Mouse (Mus musculus) kidney, embryonic 14.5 days (tissue): Measurements from ENCODE around the gene Vav1. TPM values are rescaled to one million over a fixed set of nuclear protein-coding genes. Genes with fewer than 3 reads are reported as not detected.

Source experiments
- ATAC-seq: fragments of 200-750 bp; cut with Nextera tagmentation; 2 replicates; pipeline ENCODE4 v1.8.0; 2017; ENCODE audit warnings: moderate number of reproducible peaks, mild to moderate bottlenecking, moderate TSS enrichment, moderate library complexity; ENCODE audit not compliant: low FRiP score, low TSS enrichment
- H3K27ac ChIP-seq: fragments of 300-500 bp; sonication (generic); 2 replicates; pipeline ENCODE4 v1.5.1; 2014; ENCODE audit warnings: low read depth, mild to moderate bottlenecking, low read length, moderate library complexity, mixed read lengths
- H3K27me3 ChIP-seq: fragments of 300-500 bp; sonication (generic); 2 replicates; pipeline ENCODE4 v1.6.1; 2014; ENCODE audit warnings: mild to moderate bottlenecking, low read length; ENCODE audit not compliant: control insufficient read depth, insufficient read depth
- H3K36me3 ChIP-seq: fragments of 300-500 bp; sonication (generic); 2 replicates; pipeline ENCODE4 v1.6.1; 2014; ENCODE audit warnings: low read length, mixed read lengths; ENCODE audit not compliant: control insufficient read depth, insufficient read depth
- H3K4me1 ChIP-seq: fragments of 300-500 bp; sonication (generic); 2 replicates; pipeline ENCODE4 v1.6.1; 2014; ENCODE audit warnings: low read length, mixed read lengths; ENCODE audit not compliant: control insufficient read depth, insufficient read depth
- H3K4me2 ChIP-seq: fragments of 300-500 bp; sonication (generic); replicated peaks from 2 replicates; pipeline ENCODE4 v1.6.1; 2014; ENCODE audit warnings: low read depth, mild to moderate bottlenecking, low read length
- H3K4me3 ChIP-seq: fragments of 300-500 bp; sonication (generic); 2 replicates; pipeline ENCODE4 v1.5.1; 2014; ENCODE audit warnings: mild to moderate bottlenecking, low read length
- H3K9ac ChIP-seq: fragments of 300-500 bp; sonication (generic); 2 replicates; pipeline ENCODE4 v1.6.1; 2014; ENCODE audit warnings: low read depth, mild to moderate bottlenecking, low read length, moderate library complexity
- H3K9me3 ChIP-seq: fragments of 300-500 bp; sonication (generic); 2 replicates; pipeline ENCODE4 v1.6.1; 2016; ENCODE audit warnings: low read length; ENCODE audit not compliant: control insufficient read depth
- WGBS: fragments of 180-500 bp; shearing (Covaris S2); extraction: QIAGEN DNeasy Blood & Tissue Kit; methylation state at CpG from one replicate; pipeline ENCODE4 v1.1.7; 2014; 5-methylcytosine and 5-hydroxymethylcytosine counted together
- polyA plus RNA-seq: library from polyadenylated mRNA; unstranded; fragments of >200 nt; fragmentation: Nextera tagmentation; extraction: Ambion mirVana; gene quantifications from 2 replicates; pipeline ENCODE4 v1.2.1, GENCODE M21; 2014

Gene Vav1
- polyA plus RNA-seq, 1 experiment from 2014 or later: 1.7 TPM

- no peaks in the 10 kb centered on the region for H3K27me3 ChIP-seq
- WGBS: 92% methylated on average over 9 of the region's 9 CpGs
- no peak for ATAC-seq
Observed at GRCm38 (mm10) chr17:57295935-57296334, 17.0 kb downstream of the Vav1 start.

GRCm38 (mm10) chr17:57297040-57297439 lies 18.1 kb downstream of the Vav1 start:
- Histone ChIP-seq H3K4me2 (no peak overlapping the region), H3K27ac (no peak overlapping the region), H3K4me3 (no peak overlapping the region), H3K36me3 (no peaks in the 10 kb centered on the region), H3K4me1 (no peaks in the 10 kb centered on the region), H3K9ac (no peak overlapping the region), H3K27me3 (no peaks in the 10 kb centered on the region), H3K9me3 (no peaks in the 10 kb centered on the region)
- 83% methylated on average over 12 of the region's 12 CpGs for WGBS
- ATAC-seq: no peak

More at GRCm38 (mm10) chr17:57295935-57296334, 17.0 kb downstream of the Vav1 start:
- H3K4me3 ChIP-seq: no peak overlapping the region
- no peak overlapping the region for H3K9ac ChIP-seq
- H3K27ac ChIP-seq: no peak overlapping the region
- no peaks in the 10 kb centered on the region for H3K36me3 ChIP-seq
- H3K4me2 ChIP-seq: no peak overlapping the region
- H3K4me1 ChIP-seq: no peaks in the 10 kb centered on the region
- no peaks in the 10 kb centered on the region for H3K9me3 ChIP-seq

GRCm38 (mm10) chr17:57305593-57305992 lies 26.7 kb downstream of the Vav1 start:
- H3K4me3 ChIP-seq: no peak overlapping the region
- ATAC-seq: no peak
- H3K27me3 ChIP-seq: no peaks in the 10 kb centered on the region
- WGBS: 65% methylated on average over 4 of the region's 4 CpGs
- H3K27ac ChIP-seq: no peak overlapping the region
- no peaks in the 10 kb centered on the region for H3K36me3 ChIP-seq
- H3K4me1 ChIP-seq: no peaks in the 10 kb centered on the region
- no peak overlapping the region for H3K9ac ChIP-seq
- H3K9me3 ChIP-seq: 0 out of 2 replicates have a peak, but pooled peaks cover 2% of the 10 kb centered on the region
- H3K4me2 ChIP-seq: no peak overlapping the region

- no peak for ATAC-seq
- H3K9me3 ChIP-seq: 0 out of 2 replicates have a peak, but pooled peaks cover 2% of the 10 kb centered on the region
- no peak overlapping the region for H3K9ac ChIP-seq
- no peaks in the 10 kb centered on the region for H3K36me3 ChIP-seq
- H3K27me3 ChIP-seq: no peaks in the 10 kb centered on the region
- no peaks in the 10 kb centered on the region for H3K4me1 ChIP-seq
- WGBS: 79% methylated on average over 6 of the region's 6 CpGs
- H3K4me2 ChIP-seq: no peak overlapping the region
- no peak overlapping the region for H3K27ac ChIP-seq
- H3K4me3 ChIP-seq: no peak overlapping the region
Observed at GRCm38 (mm10) chr17:57307074-57307473, 28.2 kb downstream of the Vav1 start.

GRCm38 (mm10) chr17:57311801-57312200 lies 32.9 kb downstream of the Vav1 start:
- WGBS: 33% methylated on average over 13 of the region's 13 CpGs
- no peak overlapping the region for H3K27ac ChIP-seq
- H3K27me3 ChIP-seq: no peaks in the 10 kb centered on the region
- ATAC-seq: no peak
- H3K9me3 ChIP-seq: no peaks in the 10 kb centered on the region
- no peaks in the 10 kb centered on the region for H3K4me1 ChIP-seq
- H3K4me3 ChIP-seq: no peak overlapping the region
- no peak overlapping the region for H3K4me2 ChIP-seq
- H3K36me3 ChIP-seq: no peaks in the 10 kb centered on the region
- no peak overlapping the region for H3K9ac ChIP-seq

GRCm38 (mm10) chr17:57327615-57328014 lies 48.7 kb downstream of the Vav1 start:
- H3K9me3 ChIP-seq: no peaks in the 10 kb centered on the region
- H3K27me3 ChIP-seq: no peaks in the 10 kb centered on the region
- H3K36me3 ChIP-seq: no peaks in the 10 kb centered on the region
- WGBS: 67% methylated on average over 8 of the region's 8 CpGs
- no peak overlapping the region for H3K4me3 ChIP-seq
- H3K4me2 ChIP-seq: no peak overlapping the region
- 0 out of 2 replicates have a peak, but pooled peaks cover 5% of the 10 kb centered on the region for H3K4me1 ChIP-seq
- no peak overlapping the region for H3K9ac ChIP-seq
- H3K27ac ChIP-seq: no peak overlapping the region
- ATAC-seq: no peak

GRCm38 (mm10) chr17:57328944-57329343 lies 50.0 kb downstream of the Vav1 start:
- no peak overlapping the region for H3K4me3 ChIP-seq
- no peak overlapping the region for H3K9ac ChIP-seq
- H3K4me1 ChIP-seq: 0 out of 2 replicates have a peak, but pooled peaks cover 5% of the 10 kb centered on the region
- H3K27ac ChIP-seq: no peak overlapping the region
- H3K9me3 ChIP-seq: no peaks in the 10 kb centered on the region
- H3K4me2 ChIP-seq: no peak overlapping the region
- ATAC-seq: no peak; the same call in 1 of the 2 replicates
- H3K36me3 ChIP-seq: no peaks in the 10 kb centered on the region
- H3K27me3 ChIP-seq: no peaks in the 10 kb centered on the region
- WGBS: 40% methylated on average over 5 of the region's 6 CpGs

- 89% methylated on average over 8 of the region's 8 CpGs for WGBS
- no peak for ATAC-seq
Observed at GRCm38 (mm10) chr17:57330993-57331392, 52.1 kb downstream of the Vav1 start.

GRCm38 (mm10) chr17:57332241-57332640 lies 53.3 kb downstream of the Vav1 start:
- no peaks in the 10 kb centered on the region for H3K9me3 ChIP-seq
- H3K4me3 ChIP-seq: no peak overlapping the region
- no peak for ATAC-seq
- H3K27ac ChIP-seq: no peak overlapping the region
- H3K27me3 ChIP-seq: no peaks in the 10 kb centered on the region
- WGBS: 77% methylated on average over 4 of the region's 4 CpGs
- H3K36me3 ChIP-seq: no peaks in the 10 kb centered on the region
- no peak overlapping the region for H3K4me2 ChIP-seq
- 0 out of 2 replicates have a peak, but pooled peaks cover 5% of the 10 kb centered on the region for H3K4me1 ChIP-seq
- no peak overlapping the region for H3K9ac ChIP-seq

More at GRCm38 (mm10) chr17:57330993-57331392, 52.1 kb downstream of the Vav1 start:
- Histone ChIP-seq H3K4me3 (no peak overlapping the region), H3K9me3 (no peaks in the 10 kb centered on the region), H3K36me3 (no peaks in the 10 kb centered on the region), H3K9ac (no peak overlapping the region), H3K27me3 (no peaks in the 10 kb centered on the region), H3K4me1 (0 out of 2 replicates have a peak, but pooled peaks cover 5% of the 10 kb centered on the region), H3K4me2 (no peak overlapping the region), H3K27ac (no peak overlapping the region)
